Mouse (Mus musculus) brain, embryonic 14.5 days (tissue): ENCODE data around the gene Hba-x.

ENCODE experiments used
- CTCF ChIP-seq: fragments of 200-500 bp; IDR thresholded peaks from 2 replicates; pipeline ENCODE4 v1.5.1; 2012; ENCODE audit warnings: inconsistent platforms, mild to moderate bottlenecking, moderate library complexity, borderline replicate concordance; ENCODE audit not compliant: insufficient read depth, insufficient read length; ENCODE audit errors: extremely low read depth
- POLR2A ChIP-seq: fragments of 200-500 bp; IDR thresholded peaks from 2 replicates; pipeline ENCODE4 v1.6.1; 2012; ENCODE audit warnings: mild to moderate bottlenecking, inconsistent platforms, borderline replicate concordance; ENCODE audit not compliant: poor library complexity, insufficient read depth, insufficient read length, severe bottlenecking; ENCODE audit errors: extremely low read depth

DNA sequence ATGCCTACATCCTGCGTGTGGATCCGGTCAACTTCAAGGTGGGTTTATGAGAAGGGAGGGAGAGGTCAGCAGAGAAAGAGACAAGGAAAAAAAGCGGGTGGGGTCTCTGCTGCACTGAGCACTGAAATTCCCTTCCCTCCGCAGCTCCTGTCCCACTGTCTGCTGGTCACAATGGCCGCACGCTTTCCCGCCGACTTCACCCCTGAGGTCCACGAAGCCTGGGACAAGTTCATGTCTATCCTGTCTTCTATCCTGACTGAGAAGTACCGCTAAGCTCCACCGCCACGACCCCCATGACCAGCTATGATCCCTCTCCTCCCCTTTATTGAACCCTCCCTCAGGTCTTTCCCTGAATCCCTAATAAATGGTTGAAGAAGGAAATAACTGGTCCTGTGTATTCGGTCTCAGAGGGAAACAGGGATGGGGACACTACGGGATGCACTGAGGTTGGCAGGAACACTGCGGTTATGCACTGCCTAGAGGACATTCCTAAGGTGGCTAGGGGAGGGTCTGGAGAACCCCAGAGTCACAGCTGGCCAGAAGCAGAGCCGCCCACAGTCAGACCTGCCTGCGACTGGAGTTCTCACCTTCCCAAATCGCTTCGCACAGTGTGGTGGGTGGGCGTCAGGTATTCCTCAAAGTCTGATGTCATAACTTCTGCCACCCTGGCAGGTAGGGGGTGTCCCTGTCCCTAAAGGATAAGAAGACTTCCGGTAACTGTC, 1.7 kb downstream of the Hba-x start:
- no peak for TF ChIP-seq CTCF
- no peak for TF ChIP-seq POLR2A
